Mouse (Mus musculus) kidney, postnatal 36 days (tissue): ENCODE results near the gene Nck1.

ENCODE experiments used
- DNase-seq, 2 experiments: peaks; one replicate each; pipeline ENCODE4 v3.0.0; 2021 to 2022; ENCODE audit warnings: mixed read lengths in 2 of 2

Nck1 gene

GRCm38 (mm10) chr9:100534686-100535085 lies 11.2 kb downstream of the Nck1 start:
- DNase-seq = no peak

- no peak for DNase-seq
Measured at GRCm38 (mm10) chr9:100532847-100533505, 13.0 kb downstream of the Nck1 start.

- DNase-seq = no peak
Measured at GRCm38 (mm10) chr9:100531296-100531695, 14.6 kb downstream of the Nck1 start.

- DNase-seq = no peak
Measured at GRCm38 (mm10) chr9:100525225-100525624, 20.7 kb downstream of the Nck1 start.

GRCm38 (mm10) chr9:100522029-100522428 lies 23.9 kb downstream of the Nck1 start:
- DNase-seq = no peak

GRCm38 (mm10) chr9:100520586-100520985 lies 25.3 kb downstream of the Nck1 start:
- DNase-seq = peak; percentile 74 to 81

GRCm38 (mm10) chr9:100520012-100520411 lies 25.9 kb downstream of the Nck1 start:
- DNase-seq = peak; percentile 12 to 39

GRCm38 (mm10) chr9:100507581-100507980 lies 38.4 kb downstream of the Nck1 start:
- peak in 1 of 2 experiments; percentile 47 for DNase-seq

GRCm38 (mm10) chr9:100506652-100507051 lies 39.3 kb downstream of the Nck1 start:
- peak; percentile 70 to 80 for DNase-seq

GRCm38 (mm10) chr9:100505498-100505897 lies 40.4 kb downstream of the Nck1 start:
- DNase-seq = no peak

GRCm38 (mm10) chr9:100493611-100494261 lies 52.2 kb downstream of the Nck1 start:
- peak in 1 of 2 experiments; percentile 20 for DNase-seq

- DNase-seq = no peak
Measured at GRCm38 (mm10) chr9:100491424-100491823, 54.5 kb downstream of the Nck1 start.

- no peak for DNase-seq
Measured at GRCm38 (mm10) chr9:100488969-100489368, 57.0 kb downstream of the Nck1 start.

- DNase-seq = peak in 1 of 2 experiments; percentile 32
Measured at GRCm38 (mm10) chr9:100488056-100488713, 57.7 kb downstream of the Nck1 start.

- DNase-seq = no peak
Measured at GRCm38 (mm10) chr9:100486431-100486830, 59.5 kb downstream of the Nck1 start, which contains the start of gene Il20rb. Gene Il20rb, minus strand, starts transcription at chr9:100486788.

- no peak for DNase-seq
Measured at GRCm38 (mm10) chr9:100483318-100483717, 62.6 kb downstream of the Nck1 start.

- no peak for DNase-seq
Measured at GRCm38 (mm10) chr9:100481626-100482025, 64.3 kb downstream of the Nck1 start.

- peak; percentile 28 to 29 for DNase-seq
Measured at GRCm38 (mm10) chr9:100474056-100474455, 71.9 kb downstream of the Nck1 start.

- no peak for DNase-seq
Measured at GRCm38 (mm10) chr9:100473361-100473760, 72.6 kb downstream of the Nck1 start.

GRCm38 (mm10) chr9:100472931-100473330 lies 73.0 kb downstream of the Nck1 start:
- no peak for DNase-seq

GRCm38 (mm10) chr9:100471605-100471953 lies 74.4 kb downstream of the Nck1 start:
- DNase-seq = no peak

GRCm38 (mm10) chr9:100470936-100471604 lies 74.9 kb downstream of the Nck1 start:
- peak; percentile 63 to 73 for DNase-seq

- no peak for DNase-seq
Measured at GRCm38 (mm10) chr9:100470228-100470627, 75.7 kb downstream of the Nck1 start.
